ENCODE assay signal across 8 mouse cellular contexts in genomic region chr10:81406504-81407440, GRCm38 (mm10). TPM values are rescaled to one million over a fixed set of nuclear protein-coding genes. Genes with fewer than 3 reads are reported as not detected.
A peak's percentile ranks its signal among the peaks of the same experiment; 100 is the strongest.
DNase-seq lines count a peak whose midpoint lies in the region; ATAC-seq and TF ChIP-seq lines count a peak whose summit lies in the region.

No protein-coding gene starts in this region.

- H3K27me3 ChIP-seq in lung, embryonic 15.5 days, result no peaks in the 10 kb centered on the region
- H3K27me3 ChIP-seq in intestine, postnatal 0 days (replicated peaks; ENCODE audit: control insufficient read depth, insufficient read depth, low read length), result peaks cover 14% of the 10 kb centered on the region; the same call in 1 of the 2 replicates

- H3K4me3 ChIP-seq in lung, embryonic 15.5 days, result peak overlapping the region; percentile 31
- H3K4me3 ChIP-seq in intestine, postnatal 0 days (ENCODE audit: low read depth, low read length), result no peak overlapping the region

- H3K4me2 ChIP-seq in lung, embryonic 15.5 days, result peak overlapping the region; percentile 43
- peak overlapping the region; percentile 43 for H3K4me2 ChIP-seq in intestine, postnatal 0 days (replicated peaks; ENCODE audit: low read depth)

- DNase-seq in adrenal gland, adult (ENCODE audit: inconsistent age in 2 of 2, low spot score in 1 of 2), result peak; percentile 52 to 65
- DNase-seq in adrenal gland, postnatal 4 days (ENCODE audit: low spot score in 2 of 2), result no peak
- DNase-seq in lung, postnatal 25 days (ENCODE audit: low spot score), result no peak
- peak; percentile 39 for DNase-seq in retina, embryonic 14.5 days (ENCODE audit: low spot score)
- DNase-seq in Muller cell, postnatal 12 days (ENCODE audit: inconsistent ontology term), result no peak
- no peak for DNase-seq in ovary, postnatal 10 days (ENCODE audit: low spot score)

- no peak for ATAC-seq in lung, embryonic 15.5 days (ENCODE audit: borderline replicate concordance, extremely low read depth, low FRiP score, low TSS enrichment)
- no peak for ATAC-seq in intestine, postnatal 0 days

- 44% methylated on average over 24 of the region's 24 CpGs for WGBS in lung, embryonic 15.5 days
- 52% methylated on average over 24 of the region's 24 CpGs for WGBS in intestine, postnatal 0 days

- peaks cover 36% of the 10 kb centered on the region for H3K36me3 ChIP-seq in lung, embryonic 15.5 days
- peaks cover 28% of the 10 kb centered on the region for H3K36me3 ChIP-seq in intestine, postnatal 0 days (ENCODE audit: control insufficient read depth, insufficient read depth)

- peak overlapping the region; percentile 37; the same call in 1 of the 2 replicates for H3K27ac ChIP-seq in lung, embryonic 15.5 days
- H3K27ac ChIP-seq in intestine, postnatal 0 days (ENCODE audit: low read depth, low read length), result no peak overlapping the region

- peak overlapping the region; percentile 25; the same call in 1 of the 2 replicates for H3K9ac ChIP-seq in lung, embryonic 15.5 days
- H3K9ac ChIP-seq in intestine, postnatal 0 days (ENCODE audit: low read depth, low read length), result 0 out of 2 replicates have a peak overlapping the region, but pooled peaks have one; percentile 31

- no peak for TF ChIP-seq CTCF in intestine, postnatal 0 days (IDR thresholded peaks at IDR 0.05; ENCODE audit: low read depth)

- peaks cover 76% of the 10 kb centered on the region for H3K4me1 ChIP-seq in lung, embryonic 15.5 days
- peaks cover 23% of the 10 kb centered on the region for H3K4me1 ChIP-seq in intestine, postnatal 0 days (replicated peaks; ENCODE audit: control insufficient read depth, insufficient read depth, low read length)

- H3K9me3 ChIP-seq in lung, embryonic 15.5 days, result no peaks in the 10 kb centered on the region
- no peaks in the 10 kb centered on the region for H3K9me3 ChIP-seq in intestine, postnatal 0 days (ENCODE audit: control insufficient read depth)

RNA-seq across cellular contexts. Expression of gene Smim24, which starts 13.9 kb away (rescaled TPM):
- total RNA-seq in adrenal gland, postnatal 4 days (2021), result 10 to 100 TPM in 1 of 2 experiments, 1 to 10 TPM in 1; 1.2 to 13.2 TPM
- polyA plus RNA-seq in lung, embryonic 15.5 days (2015; fragmentation: Nextera tagmentation; extraction: Ambion mirVana), result 4.4 TPM in 2 replicates
- polyA plus RNA-seq in intestine, postnatal 0 days (2015; fragmentation: Nextera tagmentation; extraction: Ambion mirVana), result 1,233 and 1,333 TPM in 2 replicates

RNA-seq across cellular contexts. Expression of gene Gm48552, which starts 18.0 kb away (rescaled TPM):
- 1 to 10 TPM; 2.6 to 4.1 TPM for total RNA-seq in adrenal gland, postnatal 4 days (2021)
- 0.45 and 2.3 TPM in 2 replicates for polyA plus RNA-seq in lung, embryonic 15.5 days (2015; fragmentation: Nextera tagmentation; extraction: Ambion mirVana)
- polyA plus RNA-seq in intestine, postnatal 0 days (2015; fragmentation: Nextera tagmentation; extraction: Ambion mirVana), result 0.31 TPM in 1 of 2 replicates, not detected in the other

RNA-seq across cellular contexts. Expression of gene Gm48551, which starts 22.5 kb away (rescaled TPM):
- total RNA-seq in adrenal gland, postnatal 4 days (2021), result 1 to 10 TPM; 1.7 to 1.8 TPM
- polyA plus RNA-seq in lung, embryonic 15.5 days (2015; fragmentation: Nextera tagmentation; extraction: Ambion mirVana), result 1.6 and 2.7 TPM in 2 replicates
- polyA plus RNA-seq in intestine, postnatal 0 days (2015; fragmentation: Nextera tagmentation; extraction: Ambion mirVana), result 0.76 and 1.1 TPM in 2 replicates

RNA-seq across cellular contexts. Expression of gene Dohh, which starts 22.5 kb away (rescaled TPM):
- 10 to 100 TPM; 49.4 to 49.7 TPM for total RNA-seq in adrenal gland, postnatal 4 days (2021)
- polyA plus RNA-seq in lung, embryonic 15.5 days (2015; fragmentation: Nextera tagmentation; extraction: Ambion mirVana), result 75.9 and 79.8 TPM in 2 replicates
- 54.0 and 59.4 TPM in 2 replicates for polyA plus RNA-seq in intestine, postnatal 0 days (2015; fragmentation: Nextera tagmentation; extraction: Ambion mirVana)

RNA-seq across cellular contexts. Expression of gene Fzr1, which starts 28.5 kb away (rescaled TPM):
- total RNA-seq in adrenal gland, postnatal 4 days (2021), result 10 to 100 TPM; 69.1 to 70.7 TPM
- polyA plus RNA-seq in lung, embryonic 15.5 days (2015; fragmentation: Nextera tagmentation; extraction: Ambion mirVana), result 110 and 115 TPM in 2 replicates
- 40.8 and 45.2 TPM in 2 replicates for polyA plus RNA-seq in intestine, postnatal 0 days (2015; fragmentation: Nextera tagmentation; extraction: Ambion mirVana)

Comparison
In these comparisons a context has a peak if more than half of its experiments do, and no peak if none do; other contexts are left out.
1. DNase-seq: peak in adrenal gland, adult (2 of 2) and retina, embryonic 14.5 days (single experiment); none in adrenal gland, postnatal 4 days (0 of 2), lung, postnatal 25 days (single experiment), Muller cell, postnatal 12 days (single experiment) and ovary, postnatal 10 days (single experiment).
2. RNA of gene Smim24, which starts 13.9 kb away (polyA plus RNA-seq): 1,233 to 1,333 TPM in intestine, postnatal 0 days; 4.4 TPM in lung, embryonic 15.5 days; every median in the first group is over 100 times any median in the second.